ENCODE assay signal across 16 mouse cellular contexts in the genomic region with DNA sequence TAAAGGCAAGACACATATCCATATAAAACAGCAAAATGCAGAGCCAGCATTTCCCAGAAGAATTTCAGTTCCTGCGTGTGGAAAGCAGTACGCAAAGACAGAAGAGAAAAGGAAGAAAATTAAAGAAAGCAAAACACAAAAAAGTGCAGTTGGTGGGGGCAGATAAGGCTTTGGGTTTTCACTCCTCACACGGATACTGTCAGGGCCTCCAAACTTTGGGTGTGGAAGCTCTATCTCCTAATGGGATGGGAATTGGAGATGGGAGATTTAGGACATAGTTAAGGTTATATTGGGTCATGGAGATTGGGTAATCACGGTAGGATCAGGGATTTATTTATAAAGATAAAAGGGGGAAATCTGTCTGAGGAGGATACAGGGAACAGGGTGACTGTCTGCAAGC.
"Had no signal": no experiment of that assay in that cellular context is flagged by ENCODE, and none has a peak within 500 bp of the region (broad histone marks: within the 10 kb centered on the region; RNA-seq: fewer than 3 reads in every experiment).

No protein-coding gene starts in this region.

- H3K4me2 ChIP-seq: neural tube, embryonic 13.5 days; neural tube, embryonic 15.5 days; stomach, embryonic 15.5 days had no signal

- H3K9me3 ChIP-seq: neural tube, embryonic 13.5 days; neural tube, embryonic 15.5 days; stomach, embryonic 15.5 days had no signal

- H3K4me3 ChIP-seq: neural tube, embryonic 13.5 days; neural tube, embryonic 15.5 days; stomach, embryonic 15.5 days had no signal

- H3K9ac ChIP-seq: neural tube, embryonic 13.5 days; neural tube, embryonic 15.5 days; stomach, embryonic 15.5 days had no signal

- H3K27ac ChIP-seq: neural tube, embryonic 13.5 days; neural tube, embryonic 15.5 days; stomach, embryonic 15.5 days; stomach, postnatal 0 days had no signal

- H3K4me1 ChIP-seq: neural tube, embryonic 13.5 days; neural tube, embryonic 15.5 days; stomach, embryonic 15.5 days had no signal

- H3K27me3 ChIP-seq: neural tube, embryonic 13.5 days; neural tube, embryonic 15.5 days; stomach, embryonic 15.5 days had no signal

- DNase-seq: retina, postnatal 1 day; right cerebral cortex, adult 18-20 months; right cerebral cortex, postnatal 14 days; right cerebral cortex, postnatal 25 days; right cerebral cortex, postnatal 4 days; spleen, adult 18-20 months; thymus, adult 18-20 months; thymus, adult 2 months; thymus, postnatal 14 days; thymus, postnatal 25 days; thymus, postnatal 36 days; thymus, postnatal 4 days had no signal

- H3K36me3 ChIP-seq: neural tube, embryonic 13.5 days; neural tube, embryonic 15.5 days; stomach, embryonic 15.5 days had no signal
